Mouse (Mus musculus) cerebellum, postnatal 4 days (tissue): ENCODE results near the gene Mgll.

Experiments used
- DNase-seq, 2 experiments: peaks; one replicate each; pipeline ENCODE4 v3.0.0; 2022; ENCODE audit warnings: low spot score in 2 of 2, mixed read lengths in 1 of 2

Gene Mgll

DNA sequence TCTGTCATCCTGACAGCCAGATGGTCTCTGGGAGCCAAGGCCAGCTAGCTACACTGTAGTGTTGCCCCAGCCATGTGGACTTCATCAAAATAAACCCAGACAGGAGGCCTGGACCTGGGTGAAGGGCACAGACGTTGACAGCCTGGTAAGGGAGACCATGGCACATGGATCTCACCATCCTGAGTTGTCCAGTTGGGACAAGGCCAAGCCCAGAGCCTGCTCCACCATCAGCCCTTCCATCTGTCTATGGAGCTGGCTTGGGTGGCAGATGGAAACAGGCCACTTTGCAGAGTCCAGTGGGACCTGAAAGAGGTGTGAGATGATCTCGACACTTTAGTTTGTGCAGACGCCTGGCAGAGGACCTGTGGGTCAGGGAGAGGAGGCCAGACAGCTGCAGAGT lies 76.5 kb downstream of the Mgll start:
- DNase-seq: peak in 1 of 2 experiments; percentile 71

DNA sequence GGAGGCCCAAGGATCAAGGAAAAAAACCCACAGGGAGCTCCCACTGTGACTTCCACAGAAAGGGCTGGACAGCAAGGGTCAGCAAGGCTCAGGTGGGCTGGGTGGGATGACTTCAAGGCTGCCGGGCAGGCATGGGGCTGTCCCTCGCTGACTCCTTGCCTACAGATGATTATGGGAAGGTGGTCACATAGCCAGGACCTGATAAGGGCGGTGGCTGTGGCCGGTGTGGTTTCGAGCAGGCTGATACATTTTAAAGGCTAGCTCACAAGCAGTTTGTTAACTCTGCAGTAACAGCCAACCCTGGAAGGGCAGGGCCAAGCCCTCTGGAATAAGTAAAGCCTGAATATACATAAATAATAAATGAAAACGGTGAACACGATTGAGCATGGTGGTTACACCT lies 78.8 kb downstream of the Mgll start:
- DNase-seq: no peak

DNA sequence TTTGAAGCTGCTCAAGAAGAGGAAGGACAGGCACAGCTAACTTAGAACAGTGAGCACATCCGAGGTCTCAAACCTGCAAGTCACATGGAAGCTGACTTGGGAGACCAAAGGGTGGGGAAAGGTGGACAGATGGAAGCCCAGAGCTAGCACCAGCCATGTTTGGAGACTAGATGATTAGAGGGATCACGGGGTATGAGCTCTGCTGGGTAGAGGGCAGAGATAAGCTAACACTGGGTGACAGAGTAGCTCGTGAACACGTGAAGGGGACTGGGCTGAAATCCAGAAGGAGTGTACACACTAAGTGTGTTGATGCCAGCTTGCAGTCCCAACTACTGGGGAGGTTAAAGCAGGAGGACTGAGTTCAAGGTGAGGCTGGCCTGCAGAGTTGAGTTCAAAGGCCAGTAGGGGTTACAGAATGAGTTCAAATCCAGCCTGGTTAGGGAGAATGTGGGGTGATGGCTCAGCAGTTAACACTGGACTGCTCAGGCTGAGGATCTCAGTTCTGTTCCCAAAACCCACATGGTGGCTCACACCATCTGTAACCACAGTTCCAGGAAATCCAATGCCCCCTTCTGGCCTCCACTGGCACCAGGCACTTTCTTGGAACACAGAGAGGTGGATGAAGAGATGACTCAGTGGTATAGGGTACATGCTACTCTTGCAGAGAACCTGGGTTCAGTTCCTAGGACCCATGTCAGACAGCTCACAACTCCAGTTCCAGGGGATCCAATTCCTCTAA lies 79.9 kb downstream of the Mgll start:
- DNase-seq: no peak

DNA sequence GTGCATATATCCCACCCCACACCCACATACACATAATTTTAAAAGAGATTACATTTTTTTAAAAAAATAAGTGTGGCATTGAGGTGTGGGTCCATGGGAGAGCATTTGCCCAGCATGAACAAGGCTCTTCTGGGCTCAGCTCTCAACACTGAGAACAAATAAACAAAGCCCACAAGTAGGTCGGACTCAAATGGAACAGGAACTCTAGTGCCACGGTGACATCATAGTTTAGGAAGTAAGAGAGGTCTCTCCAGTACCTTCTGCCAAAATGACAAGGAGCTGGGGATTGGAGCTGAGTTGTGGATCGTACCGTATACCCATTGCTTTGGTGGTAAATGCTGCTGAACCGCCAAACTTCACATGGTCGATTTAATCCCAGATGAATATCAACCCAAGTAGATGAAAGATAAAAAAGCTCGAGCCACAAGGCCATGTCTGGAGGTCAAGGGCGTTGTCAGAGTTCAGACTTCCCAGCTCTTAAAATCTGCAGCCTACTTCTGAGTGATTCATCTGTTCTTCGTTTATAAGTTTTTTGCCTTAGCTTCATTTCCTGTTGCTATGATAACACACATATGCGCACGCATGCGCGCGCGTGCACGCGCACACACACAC lies 80.9 kb downstream of the Mgll start:
- DNase-seq: no peak

DNA sequence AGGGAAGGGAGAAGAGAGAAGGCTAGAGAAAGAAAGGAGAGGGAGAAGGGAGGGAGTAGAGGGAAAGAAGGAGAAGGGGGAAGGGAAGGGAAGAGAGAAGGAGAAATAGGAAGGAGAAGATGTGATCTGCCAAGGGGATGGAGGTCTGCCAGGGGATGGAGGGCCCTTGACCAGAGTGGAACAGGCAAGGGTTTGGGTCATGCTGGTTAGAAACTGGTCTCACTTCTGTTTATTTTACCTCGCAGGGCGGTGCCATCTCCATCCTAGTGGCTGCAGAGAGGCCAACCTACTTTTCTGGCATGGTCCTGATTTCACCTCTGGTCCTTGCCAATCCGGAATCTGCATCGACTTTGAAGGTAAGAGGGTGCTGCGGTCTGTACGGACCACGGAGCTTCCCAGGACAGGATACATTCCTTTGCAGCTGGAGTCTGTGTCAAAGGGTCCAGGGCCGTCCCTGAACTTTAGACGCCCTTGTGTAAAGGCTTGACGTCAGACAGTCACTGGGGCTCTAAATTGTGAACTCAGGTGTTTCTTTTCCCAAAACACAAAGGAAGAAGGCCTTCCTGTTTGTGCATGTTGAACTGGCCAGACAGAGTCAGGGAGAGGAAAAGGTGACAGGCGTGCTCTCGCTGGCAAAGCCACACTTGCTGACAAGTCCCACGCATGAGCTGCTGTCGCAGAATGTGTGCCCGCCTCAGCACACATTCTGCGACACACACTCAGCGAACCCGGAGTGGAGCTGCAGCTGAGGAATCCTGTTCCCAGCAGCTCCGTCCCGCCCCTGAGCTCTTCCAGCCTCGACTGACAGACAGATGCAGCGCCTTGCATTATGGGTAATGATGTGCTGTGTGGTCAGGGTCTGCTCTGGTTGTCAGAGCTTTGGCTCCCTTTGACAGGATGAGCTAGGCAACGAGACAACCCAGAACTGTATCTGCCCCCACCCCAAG lies 85.2 kb downstream of the Mgll start:
- DNase-seq: no peak

DNA sequence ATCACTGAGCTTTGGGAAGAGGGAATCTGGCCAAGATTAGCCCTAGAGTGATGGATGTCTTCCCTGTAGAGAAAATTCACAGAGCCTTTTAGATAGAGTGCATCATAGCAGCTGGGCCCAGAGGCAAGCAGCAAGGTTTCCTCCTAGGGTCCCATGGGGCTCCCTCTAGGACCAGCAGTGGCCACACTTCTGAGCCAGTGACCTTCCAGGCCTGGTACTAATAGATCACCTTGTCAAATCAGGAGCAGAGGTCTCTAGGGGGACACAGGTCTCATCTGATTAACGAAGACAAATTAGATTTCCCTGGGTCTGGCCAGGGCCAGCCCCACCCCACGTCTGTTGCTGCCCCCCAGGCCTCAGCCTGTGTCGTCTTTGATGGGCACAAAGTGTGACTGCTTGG lies 86.1 kb downstream of the Mgll start:
- DNase-seq: no peak

DNA sequence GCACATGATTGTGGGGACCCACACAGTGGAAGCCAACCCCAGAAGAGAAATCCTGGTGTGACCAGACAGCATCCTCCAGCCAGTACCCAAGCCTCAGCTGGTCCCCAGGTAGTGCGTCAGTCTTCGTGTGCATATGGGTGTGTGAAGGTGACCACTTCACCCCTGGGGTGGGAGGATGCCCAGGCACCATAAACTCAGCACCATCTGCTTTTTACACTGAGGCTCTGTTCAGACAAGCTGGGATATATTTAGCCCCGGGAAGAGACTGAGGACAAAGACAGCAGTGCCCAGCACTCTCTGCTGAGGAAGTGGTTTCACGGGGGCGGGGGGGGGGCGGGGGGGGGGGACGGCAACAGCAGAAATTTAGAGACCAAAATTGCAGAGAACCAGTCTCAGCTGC lies 87.2 kb downstream of the Mgll start:
- no peak for DNase-seq

DNA sequence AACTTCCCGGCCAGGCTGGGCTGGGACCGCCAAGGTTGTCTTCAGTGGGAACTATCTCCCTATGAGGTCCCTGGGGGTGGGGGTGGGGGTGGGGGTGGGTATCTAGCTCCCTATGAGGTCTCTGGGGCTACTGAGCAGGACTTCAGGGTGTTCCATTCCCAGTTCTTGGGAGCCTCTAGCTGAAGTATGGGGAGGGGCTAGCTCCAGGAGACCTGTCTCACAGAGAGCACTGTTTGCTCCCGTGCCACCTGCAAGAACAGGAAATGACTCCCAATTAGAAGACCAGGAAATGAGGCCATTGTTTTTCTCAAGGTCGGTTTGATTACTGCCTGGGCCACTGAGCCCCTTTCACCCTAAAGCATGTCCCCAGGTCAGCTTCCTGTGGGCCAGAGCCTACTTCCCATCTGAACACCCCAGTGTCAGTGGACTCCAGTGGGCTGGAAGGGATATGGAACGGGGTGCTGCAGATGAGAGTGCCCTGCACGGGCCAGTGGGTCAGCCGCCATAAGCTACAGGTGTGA lies 87.7 kb downstream of the Mgll start:
- DNase-seq: no peak

DNA sequence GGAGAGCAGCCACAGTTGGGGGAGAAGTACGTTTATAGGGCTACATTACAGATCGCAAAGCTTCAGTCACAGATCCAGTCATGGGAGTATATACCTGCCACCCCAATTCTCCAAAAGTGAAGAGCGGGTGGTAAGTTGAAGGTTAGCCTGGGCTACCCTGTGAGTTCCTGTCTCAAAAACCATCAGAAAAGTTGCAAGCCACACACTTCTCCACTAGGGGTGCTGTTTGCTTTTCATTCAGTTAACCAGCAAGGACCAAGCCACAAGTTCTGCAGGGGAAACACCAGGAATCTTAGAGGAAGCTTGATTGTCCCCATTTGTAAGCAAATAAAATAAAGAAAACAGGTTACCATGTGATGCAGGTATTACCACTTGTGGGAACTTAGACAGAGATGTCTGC lies 88.7 kb downstream of the Mgll start:
- peak in 1 of 2 experiments; percentile 57 for DNase-seq

DNA sequence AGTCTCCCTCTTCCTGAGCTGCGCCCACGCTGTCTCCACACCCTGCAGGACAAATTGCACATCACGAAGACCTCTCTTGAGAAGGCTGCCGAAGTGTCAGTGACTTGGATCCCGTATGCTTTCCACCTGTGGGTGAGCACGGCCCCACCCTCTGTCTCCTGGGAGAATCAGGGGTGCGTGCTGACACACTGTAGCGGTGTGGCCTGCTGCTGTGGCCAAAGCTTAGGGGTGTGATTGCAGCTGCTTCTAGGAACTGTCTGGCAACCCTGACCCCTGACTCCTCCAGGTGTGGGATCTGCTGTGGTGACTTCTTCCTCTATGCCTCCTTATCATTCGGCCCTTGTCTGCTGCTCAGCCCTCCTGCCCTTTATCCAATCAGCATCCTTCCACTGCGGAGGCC lies 89.6 kb downstream of the Mgll start:
- DNase-seq: no peak

DNA sequence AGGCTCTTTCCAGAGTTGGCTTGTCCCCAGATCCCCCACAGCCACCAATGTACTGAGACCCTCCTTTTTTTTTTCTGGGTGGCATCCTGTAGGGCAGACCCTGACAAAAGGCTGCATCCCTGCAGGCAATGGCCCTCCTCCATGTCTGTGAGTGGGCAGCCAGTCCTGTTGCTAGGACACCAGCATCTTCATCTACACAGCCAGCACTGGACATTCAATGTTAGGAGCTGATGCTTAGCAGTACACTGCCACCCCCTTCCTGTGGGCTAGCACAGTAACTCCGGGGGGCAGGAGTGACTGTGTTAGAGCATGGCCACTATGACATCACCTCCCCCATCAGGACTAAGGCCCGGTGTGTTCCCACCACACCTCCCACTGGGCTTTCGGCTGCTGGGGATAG lies 90.8 kb downstream of the Mgll start:
- no peak for DNase-seq

DNA sequence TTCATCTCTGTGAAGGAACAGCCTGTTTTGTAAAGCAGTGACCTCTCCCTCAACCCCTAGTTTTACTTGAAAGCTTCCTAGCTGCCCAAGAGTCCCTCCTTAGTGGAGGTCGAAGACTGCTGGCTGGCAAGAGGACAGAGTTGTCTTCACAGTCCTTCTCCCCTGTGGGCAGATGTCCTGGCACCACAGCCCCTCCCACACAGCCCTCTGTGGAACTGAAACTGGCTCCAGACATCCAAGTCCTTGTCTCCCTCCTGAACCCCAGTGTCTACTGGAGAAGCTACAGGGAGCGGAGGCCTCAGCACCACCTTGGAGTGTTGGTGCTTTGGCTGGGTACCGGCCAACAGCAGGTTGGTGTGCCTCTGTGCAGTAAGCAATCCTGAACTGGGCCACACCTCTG lies 91.3 kb downstream of the Mgll start:
- DNase-seq: no peak

DNA sequence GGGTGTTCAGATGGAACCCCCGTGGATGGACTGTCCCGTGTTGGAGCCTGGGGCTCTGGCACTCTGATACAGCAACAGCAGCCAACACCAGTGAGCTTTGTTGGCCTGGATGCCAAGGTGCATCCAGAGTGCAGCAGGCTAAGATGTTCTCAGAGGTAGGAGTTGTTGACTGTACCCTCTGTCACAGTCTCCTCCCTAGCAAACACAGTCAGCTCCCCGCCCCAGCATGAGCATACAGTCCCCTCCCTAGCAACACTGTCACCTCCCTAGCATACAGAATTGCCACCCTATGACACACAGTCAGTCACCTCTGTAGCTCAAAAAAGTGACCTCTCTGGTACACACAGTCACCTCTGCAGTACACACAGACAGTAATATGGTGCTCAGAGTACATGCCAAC lies 92.7 kb downstream of the Mgll start:
- no peak for DNase-seq

DNA sequence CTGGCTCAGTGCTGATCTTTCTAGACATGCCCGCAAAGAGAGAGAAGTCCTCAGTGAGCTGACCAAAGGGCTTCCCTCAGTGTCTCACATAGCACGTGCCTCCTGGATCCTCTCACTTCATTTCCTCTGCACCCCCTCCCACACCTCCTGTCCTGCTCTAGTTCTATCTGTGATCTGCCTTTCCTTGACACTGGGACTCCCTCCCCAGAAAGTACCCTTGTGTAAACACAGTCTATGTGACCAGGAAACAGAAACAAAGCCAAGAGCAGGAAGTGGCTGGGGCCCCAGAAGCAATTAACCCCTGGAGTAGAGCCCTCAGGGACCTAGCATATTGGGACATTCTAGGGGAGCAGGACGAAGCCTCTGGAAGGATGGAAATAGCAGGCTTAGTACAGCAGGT lies 96.6 kb downstream of the Mgll start:
- no peak for DNase-seq

DNA sequence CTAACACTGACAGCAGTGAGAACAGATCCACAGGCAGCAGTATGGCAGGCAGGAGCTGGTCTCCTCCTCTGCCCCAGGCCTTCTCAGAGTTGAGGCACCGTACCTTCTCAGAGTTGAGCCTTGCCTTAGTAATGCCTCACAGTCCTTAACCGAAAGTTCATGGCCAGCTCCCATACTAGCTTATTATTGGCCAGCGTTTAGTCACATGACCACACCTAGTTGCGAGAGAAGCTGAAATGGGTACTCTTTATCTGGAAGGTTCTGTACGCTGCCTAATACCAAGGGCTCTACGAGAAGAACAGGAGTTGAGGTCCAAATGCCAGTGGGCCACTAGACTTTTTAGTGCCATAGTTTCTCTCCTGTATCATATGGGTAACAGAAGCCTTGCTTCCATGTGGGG lies 97.1 kb downstream of the Mgll start:
- DNase-seq: no peak

DNA sequence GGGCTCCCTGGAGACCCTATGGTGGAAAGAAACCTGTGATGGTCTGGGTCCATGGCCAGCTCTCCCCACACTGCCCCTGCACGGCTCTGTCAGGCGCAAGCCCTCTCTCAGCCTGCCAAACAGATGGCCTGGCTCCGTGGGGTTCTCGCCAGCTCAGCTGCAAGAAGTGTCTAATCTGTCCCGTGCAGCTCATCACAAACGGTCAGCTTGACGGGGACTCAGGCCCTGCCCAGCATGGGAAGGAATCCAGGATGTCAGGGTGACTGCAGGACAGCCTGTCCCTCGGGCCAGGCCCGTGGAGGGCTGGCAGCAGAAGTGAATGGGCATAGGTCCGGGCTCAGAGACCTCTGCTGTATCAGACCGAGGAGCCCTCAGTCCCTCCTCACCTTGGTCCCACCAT lies 97.7 kb downstream of the Mgll start:
- DNase-seq: peak; percentile 42 to 71

DNA sequence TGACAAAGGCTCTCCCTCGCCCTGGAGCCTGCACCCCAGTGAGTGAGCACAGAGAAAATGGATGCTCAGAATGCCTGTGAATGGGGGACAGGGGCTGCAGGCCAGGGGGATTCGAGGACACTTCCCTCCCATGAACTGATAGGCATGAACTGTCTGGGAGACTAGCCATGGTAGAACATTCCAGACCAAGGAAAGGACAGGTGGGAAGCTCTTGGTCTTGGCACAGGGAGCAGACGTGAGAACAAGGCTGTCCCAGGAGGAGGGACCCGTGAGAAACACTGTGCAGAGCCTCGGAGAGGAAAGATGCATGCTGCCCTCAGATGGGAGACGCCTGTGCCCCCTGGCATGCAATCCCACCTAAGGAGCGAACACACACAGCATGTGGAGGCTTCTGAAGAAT lies 100.0 kb downstream of the Mgll start:
- DNase-seq: no peak

DNA sequence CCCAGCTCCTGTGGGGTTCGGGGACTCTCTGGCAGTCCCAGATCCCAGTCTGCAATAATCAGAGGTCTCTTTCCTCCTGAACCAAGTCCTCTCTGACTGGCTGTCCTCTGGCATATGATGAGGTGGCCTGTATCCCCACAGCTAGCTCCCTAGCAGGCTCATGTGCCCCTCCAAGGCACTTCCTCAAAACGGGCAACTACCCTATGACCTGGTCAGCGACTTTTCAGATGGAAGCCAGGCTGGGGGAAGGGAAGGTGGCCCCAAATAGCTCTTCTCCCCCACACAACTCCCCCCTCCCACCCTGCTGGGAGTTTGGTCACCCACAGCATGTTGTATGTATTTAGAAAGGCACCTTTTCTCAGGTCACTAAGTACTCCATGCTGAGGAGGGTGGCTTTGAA lies 101.9 kb downstream of the Mgll start:
- no peak for DNase-seq

DNA sequence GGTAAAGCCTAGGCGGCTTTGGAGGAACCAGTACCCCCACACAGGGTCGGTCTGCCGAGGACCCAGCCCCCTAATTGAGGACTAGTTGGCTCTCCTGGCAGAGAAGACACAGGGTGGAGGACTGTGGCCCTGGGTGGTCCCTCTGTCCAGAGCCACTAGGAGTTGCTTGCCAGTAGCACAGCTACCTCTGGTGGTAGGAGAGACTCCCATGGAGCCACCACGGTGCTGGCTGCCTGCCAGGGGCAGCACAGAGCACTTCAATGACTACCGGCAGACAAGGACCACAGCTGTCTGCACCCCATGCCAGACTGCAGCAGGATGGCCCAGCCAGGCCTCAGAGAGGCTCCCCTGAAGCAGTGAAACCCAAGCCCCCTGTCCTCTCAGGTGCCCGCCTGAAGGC lies 102.3 kb downstream of the Mgll start:
- peak; percentile 54 to 77 for DNase-seq

DNA sequence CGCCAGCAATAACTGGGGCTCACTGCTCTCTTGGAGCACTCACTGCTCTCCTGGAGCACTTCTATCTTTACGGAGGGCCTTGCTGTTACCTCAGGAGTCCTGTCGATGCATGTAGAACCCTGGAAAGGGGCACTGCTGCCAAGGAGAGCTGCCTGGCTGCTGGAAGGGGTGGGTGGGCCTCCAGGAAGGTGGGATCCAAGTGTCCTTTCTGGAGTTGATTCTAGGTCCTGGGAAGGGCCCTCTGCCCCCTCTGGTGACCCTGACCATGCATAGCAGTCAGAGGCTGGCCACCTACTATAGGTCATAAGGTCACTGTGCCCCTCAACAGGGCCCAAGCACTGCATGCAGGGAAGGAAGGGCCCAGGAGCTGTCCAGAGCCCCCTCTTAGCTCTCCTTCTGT lies 102.8 kb downstream of the Mgll start:
- DNase-seq: no peak

DNA sequence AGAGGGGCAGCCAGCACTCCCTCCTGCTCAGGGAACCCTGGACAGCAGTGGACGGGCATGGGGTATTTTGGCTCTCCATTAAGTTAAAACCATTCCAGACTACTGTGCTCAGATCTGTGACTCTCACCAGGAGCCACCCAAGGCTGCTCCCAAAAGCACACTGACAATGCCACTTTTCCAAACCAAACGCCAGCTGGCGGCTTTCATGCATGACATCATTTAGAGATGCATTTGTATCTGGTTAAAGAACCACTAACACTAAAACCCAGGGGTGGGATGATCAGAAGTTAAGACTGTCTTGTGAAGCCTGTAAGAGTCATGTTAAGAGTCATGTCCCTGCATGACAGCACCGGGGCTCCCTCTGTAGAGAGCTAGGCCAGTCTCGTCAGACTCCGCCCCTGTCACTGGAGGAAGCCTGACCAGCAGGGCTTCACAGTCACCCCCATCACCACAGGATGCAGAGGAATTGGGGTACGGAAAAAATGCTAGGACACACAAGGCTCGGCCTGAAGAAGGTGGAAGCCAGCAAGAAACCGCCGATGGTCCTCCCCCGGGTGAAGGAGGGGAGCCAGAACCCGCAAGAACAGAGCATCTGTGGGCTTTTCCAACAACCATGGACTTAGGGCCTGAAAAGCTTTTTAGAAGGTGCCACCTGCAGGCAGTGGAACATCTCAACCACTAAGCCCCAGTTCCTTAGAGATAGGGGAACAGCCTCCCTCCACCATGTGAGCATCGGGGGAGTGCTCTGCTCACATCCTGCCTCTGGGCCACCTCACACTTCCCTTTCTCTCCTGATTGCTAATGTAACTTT lies 103.4 kb downstream of the Mgll start:
- DNase-seq: no peak
